Mouse (Mus musculus): ENCODE data around the gene Gm10974.

GRCm38 (mm10) chr7:66402876-66403275, 37.2 kb downstream of the Gm10974 start:
- TF ChIP-seq CTCF (IDR thresholded peaks at IDR 0.05; ENCODE audit: borderline replicate concordance, control insufficient read depth, extremely low read depth, insufficient read depth, low read length, poor library complexity) (no peak), POLR2A (IDR thresholded peaks at IDR 0.05; ENCODE audit: control insufficient read depth, extremely low read depth, insufficient read depth, low read length, poor library complexity) (no peak)
